Comparison of ENCODE assay signal across 8 mouse cellular contexts in genomic region chr9:43744138-43744981, GRCm38 (mm10). TPM values are rescaled to one million over a fixed set of nuclear protein-coding genes. Genes with fewer than 3 reads are reported as not detected.
DNase-seq lines count a peak whose midpoint lies in the region; ATAC-seq and TF ChIP-seq lines count a peak whose summit lies in the region.

No protein-coding gene starts in this region.

- no peak for TF ChIP-seq POLR2A in lung, adult 2 months (IDR thresholded peaks at IDR 0.05; ENCODE audit: borderline replicate concordance, extremely low read depth, low read depth, low read length)

- H3K27ac ChIP-seq in embryonic facial prominence, embryonic 12.5 days: peak overlapping the region; percentile 96
- H3K27ac ChIP-seq in hindbrain, embryonic 15.5 days (replicated peaks): peak overlapping the region; percentile 96

- WGBS in embryonic facial prominence, embryonic 12.5 days: under 1% methylated on average over 75 of the region's 77 CpGs
- WGBS in hindbrain, embryonic 15.5 days: under 1% methylated on average over 74 of the region's 77 CpGs
- under 1% methylated on average over 70 of the region's 77 CpGs for WGBS in lung, adult 2 months

- TF ChIP-seq CTCF in lung, adult 2 months (IDR thresholded peaks at IDR 0.05; ENCODE audit: insufficient read depth, low read length): no peak

- H3K9ac ChIP-seq in embryonic facial prominence, embryonic 12.5 days: peak overlapping the region; percentile 91
- peak overlapping the region; percentile 82 for H3K9ac ChIP-seq in hindbrain, embryonic 15.5 days

- H3K36me3 ChIP-seq in embryonic facial prominence, embryonic 12.5 days: no peaks in the 10 kb centered on the region
- no peaks in the 10 kb centered on the region for H3K36me3 ChIP-seq in hindbrain, embryonic 15.5 days

- peak overlapping the region; percentile 86 for H3K4me3 ChIP-seq in embryonic facial prominence, embryonic 12.5 days
- H3K4me3 ChIP-seq in hindbrain, embryonic 15.5 days: peak overlapping the region; percentile 63
- H3K4me3 ChIP-seq in lung, adult 2 months (replicated peaks; ENCODE audit: extremely low read depth, low read depth, low read length): peak overlapping the region; percentile 79

- H3K4me2 ChIP-seq in embryonic facial prominence, embryonic 12.5 days (replicated peaks): peak overlapping the region; percentile 90
- peak overlapping the region; percentile 85 for H3K4me2 ChIP-seq in hindbrain, embryonic 15.5 days

- H3K27me3 ChIP-seq in embryonic facial prominence, embryonic 12.5 days: no peaks in the 10 kb centered on the region; the same call in 1 of the 2 replicates
- no peaks in the 10 kb centered on the region for H3K27me3 ChIP-seq in hindbrain, embryonic 15.5 days

- DNase-seq in ovary, postnatal 36 days (ENCODE audit: low spot score): peak; percentile 33
- no peak for DNase-seq in ovary, postnatal 14 days (ENCODE audit: low spot score)
- peak; percentile 33 for DNase-seq in lung, adult 2 months
- peak; percentile 49 for DNase-seq in retina, postnatal 7 days (ENCODE audit: low read depth, low spot score)
- no peak for DNase-seq in layer of hippocampus, postnatal 14 days (ENCODE audit: low spot score in 2 of 2)

- peak; percentile 28 for ATAC-seq in activated CD4-positive, CD25-positive, alpha-beta regulatory T cell, adult 4 months
- ATAC-seq in embryonic facial prominence, embryonic 12.5 days (ENCODE audit: insufficient number of reproducible peaks, insufficient read depth, low FRiP score, low TSS enrichment): peak; percentile 54
- ATAC-seq in hindbrain, embryonic 15.5 days (ENCODE audit: low FRiP score, low read depth): no peak; the same call in 1 of the 2 replicates

- peaks cover 42% of the 10 kb centered on the region for H3K4me1 ChIP-seq in embryonic facial prominence, embryonic 12.5 days
- H3K4me1 ChIP-seq in hindbrain, embryonic 15.5 days (replicated peaks): peaks cover 50% of the 10 kb centered on the region
- 0 out of 2 replicates have a peak, but pooled peaks cover 3% of the 10 kb centered on the region for H3K4me1 ChIP-seq in lung, adult 2 months (ENCODE audit: control insufficient read depth, insufficient read depth, low read length)

- H3K9me3 ChIP-seq in embryonic facial prominence, embryonic 12.5 days: no peaks in the 10 kb centered on the region
- H3K9me3 ChIP-seq in hindbrain, embryonic 15.5 days: no peaks in the 10 kb centered on the region

RNA-seq across cellular contexts. Expression of gene Nectin1, which starts 0.6 kb away (rescaled TPM):
- polyA plus RNA-seq in activated CD4-positive, CD25-positive, alpha-beta regulatory T cell, adult 4 months (2017; shearing (Covaris generic)): 1 to 10 TPM; 1.2 to 1.5 TPM
- 8.3 and 9.0 TPM in 2 replicates for polyA plus RNA-seq in embryonic facial prominence, embryonic 12.5 days (2016; fragmentation: Nextera tagmentation; extraction: Ambion mirVana)
- polyA plus RNA-seq in hindbrain, embryonic 15.5 days (2015; fragmentation: Nextera tagmentation; extraction: Ambion mirVana): 14.8 and 16.2 TPM in 2 replicates
- 26.4 and 28.2 TPM in 2 replicates for polyA plus RNA-seq in lung, adult 2 months (2012; rRNA removed)
- total RNA-seq in layer of hippocampus, postnatal 14 days (2021): 100 to 1,000 TPM; 109 to 113 TPM

Comparison
In these comparisons a context has a peak if more than half of its experiments do, and no peak if none do; other contexts are left out.
1. DNase-seq: peak in ovary, postnatal 36 days (single experiment), lung, adult 2 months (single experiment) and retina, postnatal 7 days (single experiment); none in ovary, postnatal 14 days (single experiment) and layer of hippocampus, postnatal 14 days (0 of 2).
2. Peak in every context shown above with its lines, with median percentiles within 50 percentile points of each other: H3K4me3 ChIP-seq.